ENCODE assay signal across 7 mouse cellular contexts in genomic region chr8:127190350-127190749, GRCm38 (mm10).
DNase-seq lines count a peak whose midpoint lies in the region; TF ChIP-seq lines count a peak whose summit lies in the region.

No protein-coding gene starts in this region.

- no peaks in the 10 kb centered on the region for H3K9me3 ChIP-seq in ES-Bruce4 (replicated peaks; ENCODE audit: control insufficient read depth, insufficient read depth, low read length, poor library complexity, severe bottlenecking)

- TF ChIP-seq CTCF in ES-Bruce4 (IDR thresholded peaks at IDR 0.05; ENCODE audit: low read depth, low read length), result peak; percentile 44

- intact Hi-C loops in gastrocnemius, postnatal 14 days (cut with DNase I; ENCODE audit: low total_unique reads), result loop anchor here (10.0 kb wide), 2 partner anchors 404 to 1304 kb away; no protein-coding TSS in a partner anchor

- peak; percentile 7 for DNase-seq in B cell, adult 2 months
- peak; percentile 43 to 49 for DNase-seq in cerebellum, adult 18-20 months
- peak; percentile 17 for DNase-seq in gastrocnemius, postnatal 14 days
- peak; percentile 56 to 83 for DNase-seq in layer of hippocampus, adult 8-10 months (ENCODE audit: low spot score in 2 of 2)
- peak; percentile 75 for DNase-seq in lung, postnatal 14 days
- DNase-seq in right cerebral cortex, postnatal 4 days, result peak; percentile 62

- H3K4me3 ChIP-seq in ES-Bruce4 (ENCODE audit: low read depth, low read length), result no peak overlapping the region

- no peak overlapping the region for H3K27ac ChIP-seq in ES-Bruce4 (ENCODE audit: insufficient read depth, low read length)

- no peaks in the 10 kb centered on the region for H3K36me3 ChIP-seq in ES-Bruce4 (ENCODE audit: control insufficient read depth, insufficient read depth, low read length, poor library complexity, severe bottlenecking)

- TF ChIP-seq EP300 in ES-Bruce4 (IDR thresholded peaks at IDR 0.05; ENCODE audit: insufficient read depth, low read depth, low read length), result no peak

- no peak overlapping the region for H3K9ac ChIP-seq in ES-Bruce4 (ENCODE audit: low read depth, poor library complexity, severe bottlenecking)

- no peaks in the 10 kb centered on the region for H3K4me1 ChIP-seq in ES-Bruce4 (ENCODE audit: control insufficient read depth, insufficient read depth, low read length)

- no peak for TF ChIP-seq POLR2A in ES-Bruce4 (IDR thresholded peaks at IDR 0.05; ENCODE audit: insufficient read depth, low read length)

- H3K27me3 ChIP-seq in ES-Bruce4 (ENCODE audit: control insufficient read depth, insufficient read depth, low read length, poor library complexity, severe bottlenecking), result no peaks in the 10 kb centered on the region

Comparison
In these comparisons a context has a peak if more than half of its experiments do, and no peak if none do; other contexts are left out.
1. DNase-seq: peak in every context shown above with its lines; median percentile 75 in lung, postnatal 14 days; 70 in layer of hippocampus, adult 8-10 months; 62 in right cerebral cortex, postnatal 4 days; 46 in cerebellum, adult 18-20 months; 17 in gastrocnemius, postnatal 14 days; 7 in B cell, adult 2 months.